Mouse (Mus musculus) forebrain, embryonic 14.5 days (tissue): ENCODE measurements around the gene Fam3c. TPM values are rescaled to one million over a fixed set of nuclear protein-coding genes. Genes with fewer than 3 reads are reported as not detected.

Source experiments
- ATAC-seq: fragments of 200-750 bp; cut with Nextera tagmentation; 2 replicates; pipeline ENCODE4 v1.8.0; 2017; ENCODE audit warnings: mild to moderate bottlenecking, moderate library complexity
- DNase-seq: peaks from one replicate; pipeline ENCODE4 v3.0.0-alpha.2; 2015; ENCODE audit warnings: low spot score
- H3K27ac ChIP-seq: fragments of 300-500 bp; sonication (generic); 2 replicates; pipeline ENCODE4 v1.5.1; 2014; ENCODE audit warnings: low read depth, mild to moderate bottlenecking, control low read depth, low read length, moderate library complexity
- H3K27me3 ChIP-seq: fragments of 300-500 bp; sonication (generic); replicated peaks from 2 replicates; pipeline ENCODE4 v1.6.1; 2014; ENCODE audit warnings: low read length, control low read depth, mixed read lengths; ENCODE audit not compliant: control insufficient read depth, insufficient read depth
- H3K36me3 ChIP-seq: fragments of 300-500 bp; sonication (generic); 2 replicates; pipeline ENCODE4 v1.6.1; 2014; ENCODE audit warnings: low read length, control low read depth; ENCODE audit not compliant: control insufficient read depth, insufficient read depth
- H3K4me1 ChIP-seq: fragments of 300-500 bp; sonication (generic); 2 replicates; pipeline ENCODE4 v1.6.1; 2014; ENCODE audit warnings: antibody characterized with exemption, low read length, control low read depth; ENCODE audit not compliant: control insufficient read depth, insufficient read depth
- H3K4me2 ChIP-seq: fragments of 300-500 bp; sonication (generic); 2 replicates; pipeline ENCODE4 v1.6.1; 2014; ENCODE audit warnings: mild to moderate bottlenecking, control low read depth, low read length
- H3K4me3 ChIP-seq: fragments of 300-500 bp; sonication (generic); 2 replicates; pipeline ENCODE4 v1.5.1; 2014; ENCODE audit warnings: low read depth, low read length, control low read depth
- H3K9ac ChIP-seq: fragments of 300-500 bp; sonication (generic); 2 replicates; pipeline ENCODE4 v1.6.1; 2014; ENCODE audit warnings: mild to moderate bottlenecking, low read length, control low read depth, moderate library complexity
- H3K9me3 ChIP-seq: fragments of 300-500 bp; sonication (generic); replicated peaks from 2 replicates; pipeline ENCODE4 v1.6.1; 2016; ENCODE audit warnings: low read length, control low read depth, mixed read lengths; ENCODE audit not compliant: control insufficient read depth
- WGBS: fragments of 180-500 bp; shearing (Covaris S2); extraction: QIAGEN DNeasy Blood & Tissue Kit; methylation state at CpG from one replicate; pipeline ENCODE4 v1.1.7; 2014; 5-methylcytosine and 5-hydroxymethylcytosine counted together
- polyA plus RNA-seq: library from polyadenylated mRNA; unstranded; fragments of >200 nt; fragmentation: Nextera tagmentation; extraction: Ambion mirVana; gene quantifications from 2 replicates; pipeline ENCODE4 v1.2.1, GENCODE M21; 2014

The Fam3c gene
- polyA plus RNA-seq, 1 experiment from 2014 or later, result 43.8 TPM

DNA sequence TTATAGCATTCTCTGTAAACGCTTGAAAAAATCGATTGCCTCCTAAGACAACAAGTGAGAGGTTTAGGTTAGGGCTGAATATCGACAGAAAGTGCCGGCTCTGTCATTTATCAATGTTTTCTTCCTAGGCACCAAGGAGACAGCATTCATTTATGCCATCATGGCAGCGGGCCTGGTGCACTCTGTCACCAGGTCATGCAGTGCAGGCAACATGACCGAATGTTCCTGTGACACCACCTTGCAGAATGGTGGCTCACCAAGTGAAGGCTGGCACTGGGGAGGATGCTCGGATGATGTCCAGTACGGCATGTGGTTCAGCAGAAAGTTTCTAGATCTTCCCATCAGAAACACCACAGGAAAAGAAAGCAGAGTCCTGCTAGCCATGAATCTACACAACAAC, 65.3 kb downstream of the Fam3c start:
- WGBS, result 80% methylated on average over 8 of the region's 8 CpGs
- no peak for DNase-seq

GRCm38 (mm10) chr6:22289461-22290021, 66.5 kb downstream of the Fam3c start:
- peaks cover 38% of the 10 kb centered on the region for H3K27me3 ChIP-seq
- WGBS, result under 1% methylated on average over 21 of the region's 21 CpGs
- peak overlapping the region; percentile 42 for H3K4me3 ChIP-seq
- H3K9me3 ChIP-seq, result no peaks in the 10 kb centered on the region
- H3K36me3 ChIP-seq, result no peaks in the 10 kb centered on the region
- DNase-seq (no peak), ATAC-seq (no peak)
- H3K4me2 ChIP-seq, result peak overlapping the region; percentile 83
- no peak overlapping the region for H3K27ac ChIP-seq
- peaks cover 18% of the 10 kb centered on the region for H3K4me1 ChIP-seq
- H3K9ac ChIP-seq, result peak overlapping the region; percentile 41; the same call in 1 of the 2 replicates

More for the DNA sequence above, 65.3 kb downstream of the Fam3c start:
- no peak for ATAC-seq
- Histone ChIP-seq H3K27ac (no peak overlapping the region), H3K4me1 (peaks cover 18% of the 10 kb centered on the region), H3K4me3 (no peak overlapping the region), H3K36me3 (no peaks in the 10 kb centered on the region), H3K4me2 (no peak overlapping the region), H3K9me3 (no peaks in the 10 kb centered on the region), H3K27me3 (peaks cover 38% of the 10 kb centered on the region), H3K9ac (no peak overlapping the region)

- Histone ChIP-seq H3K27ac (no peak overlapping the region), H3K27me3 (peaks cover 38% of the 10 kb centered on the region), H3K9me3 (no peaks in the 10 kb centered on the region), H3K36me3 (no peaks in the 10 kb centered on the region), H3K9ac (peak overlapping the region; percentile 41), H3K4me1 (peaks cover 18% of the 10 kb centered on the region), H3K4me3 (peak overlapping the region; percentile 42), H3K4me2 (peak overlapping the region; percentile 83)
- DNase-seq, result peak; percentile 65
- peak; percentile 76 for ATAC-seq
- WGBS, result under 1% methylated on average over 38 of the region's 38 CpGs
These were observed 67.1 kb downstream of the Fam3c start for GRCm38 (mm10) chr6:22288737-22289460.

DNA sequence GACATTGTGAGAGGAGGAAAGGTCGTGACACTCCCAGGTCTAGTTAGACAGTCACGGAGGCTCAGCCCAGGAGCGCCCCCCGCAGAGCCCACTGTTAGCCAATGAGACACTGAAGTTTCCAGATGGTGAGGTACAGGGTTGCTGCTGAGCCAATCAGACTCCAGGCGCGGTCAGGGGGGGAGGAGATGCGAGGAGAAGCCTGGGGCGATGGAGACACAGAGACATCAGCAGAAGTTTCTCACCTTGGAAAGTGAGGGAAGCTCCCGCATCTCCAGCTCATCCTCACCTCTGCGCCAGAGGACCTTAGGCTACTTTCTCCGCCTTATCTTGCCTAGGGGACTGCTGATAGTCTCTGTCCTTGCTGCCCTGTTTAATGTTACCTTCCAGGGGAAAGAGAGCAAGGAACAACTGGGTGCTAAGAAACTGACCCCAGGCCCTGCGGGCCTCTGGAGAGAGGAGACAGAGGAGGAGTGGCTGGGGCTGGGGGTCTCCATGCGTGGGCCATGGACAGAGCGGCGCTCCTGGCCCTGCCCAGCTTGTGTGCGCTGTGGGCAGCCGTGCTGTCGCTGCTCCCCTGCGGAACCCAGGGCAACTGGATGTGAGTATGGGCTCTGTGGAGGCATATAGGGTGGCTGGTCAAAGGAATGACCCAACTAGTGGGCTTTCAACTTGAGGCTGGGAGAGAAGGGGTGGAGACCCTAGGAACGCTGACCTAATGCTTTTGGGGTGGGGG, 67.9 kb downstream of the Fam3c start, which contains the start of gene Wnt16:
Gene Wnt16, plus strand, starts transcription at position 224 of the 733 bp plus-strand sequence.
- H3K36me3 ChIP-seq, result no peaks in the 10 kb centered on the region
- H3K4me2 ChIP-seq, result peak within 1 kb of the TSS; percentile 83
- no peaks in the 10 kb centered on the region for H3K9me3 ChIP-seq
- H3K4me1 ChIP-seq, result peaks cover 18% of the 10 kb centered on the region
- DNase-seq, result peak; percentile 20
- peak; percentile 60 for ATAC-seq
- H3K4me3 ChIP-seq, result peak within 1 kb of the TSS; percentile 42
- peak within 1 kb of the TSS; percentile 41 for H3K9ac ChIP-seq
- H3K27ac ChIP-seq, result no peak within 1 kb of the TSS
- peaks cover 36% of the 10 kb centered on the region for H3K27me3 ChIP-seq
- WGBS, result under 1% methylated on average over 20 of the region's 20 CpGs

GRCm38 (mm10) chr6:22282405-22282804, 73.6 kb downstream of the Fam3c start:
- DNase-seq (no peak), ATAC-seq (no peak)
- no peak overlapping the region for H3K9ac ChIP-seq
- no peaks in the 10 kb centered on the region for H3K9me3 ChIP-seq
- no peak overlapping the region for H3K4me2 ChIP-seq
- peaks cover 4% of the 10 kb centered on the region; the same call in 1 of the 2 replicates for H3K27me3 ChIP-seq
- 90% methylated on average over 4 of the region's 4 CpGs for WGBS
- no peak overlapping the region for H3K27ac ChIP-seq
- no peaks in the 10 kb centered on the region for H3K4me1 ChIP-seq
- no peaks in the 10 kb centered on the region for H3K36me3 ChIP-seq
- H3K4me3 ChIP-seq, result no peak overlapping the region

DNA sequence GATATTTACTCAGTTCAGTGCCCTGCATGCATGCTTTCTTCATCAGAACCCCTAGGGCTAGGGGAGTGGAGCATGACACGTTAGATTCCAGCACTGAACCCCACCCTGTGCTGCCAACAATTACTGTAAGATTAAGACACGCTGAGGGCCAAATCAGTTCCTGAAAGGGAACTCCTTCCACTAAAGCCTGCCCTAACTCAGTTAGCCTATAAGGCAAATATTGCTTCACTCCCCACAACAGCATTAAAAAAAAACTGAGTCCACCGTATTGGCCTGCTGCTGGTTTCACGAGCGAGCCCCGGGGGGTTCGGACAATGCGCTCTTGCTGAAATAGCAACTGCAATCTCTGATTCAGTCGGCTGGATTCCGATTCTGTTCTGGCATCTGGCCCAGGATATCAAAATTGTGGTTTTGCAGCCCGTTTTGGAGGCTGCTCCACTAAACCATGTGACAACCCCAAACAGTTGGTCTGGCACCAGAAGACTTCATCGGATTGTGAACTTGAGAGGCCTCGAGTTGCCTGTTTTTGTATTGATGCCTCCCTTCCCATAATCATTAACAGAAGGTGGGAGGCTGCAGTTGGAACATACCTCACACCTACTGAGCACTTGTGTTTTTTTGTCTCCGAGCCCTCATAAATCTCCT, 75.7 kb downstream of the Fam3c start:
- no peaks in the 10 kb centered on the region for H3K9me3 ChIP-seq
- H3K4me2 ChIP-seq, result no peak overlapping the region
- H3K9ac ChIP-seq, result no peak overlapping the region
- no peaks in the 10 kb centered on the region for H3K27me3 ChIP-seq
- no peaks in the 10 kb centered on the region for H3K4me1 ChIP-seq
- no peak overlapping the region for H3K27ac ChIP-seq
- ATAC-seq, result no peak; the same call in 1 of the 2 replicates
- no peaks in the 10 kb centered on the region for H3K36me3 ChIP-seq
- peak; percentile 39 for DNase-seq
- no peak overlapping the region for H3K4me3 ChIP-seq
- 54% methylated on average over 14 of the region's 14 CpGs for WGBS

GRCm38 (mm10) chr6:22277941-22278340, 78.1 kb downstream of the Fam3c start:
- H3K4me3 ChIP-seq, result no peak overlapping the region
- H3K9me3 ChIP-seq, result no peaks in the 10 kb centered on the region

GRCm38 (mm10) chr6:22269840-22270521, 86.1 kb downstream of the Fam3c start:
- Histone ChIP-seq H3K4me1 (no peaks in the 10 kb centered on the region), H3K9me3 (no peaks in the 10 kb centered on the region), H3K9ac (no peak overlapping the region), H3K36me3 (no peaks in the 10 kb centered on the region), H3K27me3 (no peaks in the 10 kb centered on the region), H3K27ac (no peak overlapping the region), H3K4me2 (no peak overlapping the region), H3K4me3 (no peak overlapping the region)
- 64% methylated on average over 8 of the region's 8 CpGs for WGBS
- ATAC-seq, result no peak
- DNase-seq, result no peak

More at GRCm38 (mm10) chr6:22277941-22278340, 78.1 kb downstream of the Fam3c start:
- no peaks in the 10 kb centered on the region for H3K4me1 ChIP-seq
- no peaks in the 10 kb centered on the region for H3K27me3 ChIP-seq
- no peak overlapping the region for H3K9ac ChIP-seq
- H3K4me2 ChIP-seq, result no peak overlapping the region
- H3K36me3 ChIP-seq, result no peaks in the 10 kb centered on the region
- WGBS, result 91% methylated on average over 3 of the region's 3 CpGs
- ATAC-seq (no peak), DNase-seq (no peak)
- no peak overlapping the region for H3K27ac ChIP-seq
